Mouse (Mus musculus): ENCODE measurements at regions not wholly inside any gene's neighbourhood (a gene's known extent, or its start where the extent isn't known, plus 50 kb on each side); places are given as distances from the start of the nearest gene placed in this dataset.

DNA sequence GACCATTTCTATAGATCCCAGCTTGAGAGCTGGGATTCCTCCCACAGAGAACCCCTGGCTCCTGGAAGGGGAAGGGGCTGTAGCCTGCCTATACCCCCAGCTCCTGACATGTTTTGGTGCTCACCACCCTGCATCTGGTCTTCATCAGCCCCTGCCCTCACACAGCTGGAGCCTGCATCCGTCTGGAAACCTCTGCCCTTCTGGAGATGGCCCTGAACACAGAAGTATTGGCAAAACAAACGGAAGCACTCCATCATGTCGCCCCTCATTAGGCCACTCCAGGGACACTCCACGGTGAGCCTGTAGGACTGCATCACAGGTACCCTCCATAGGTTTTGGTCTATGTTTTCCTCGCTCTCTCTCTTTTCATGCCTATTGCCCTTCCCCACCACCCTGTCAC, 231.3 kb downstream of the Rybp start:
- Histone ChIP-seq H3K27me3 (peaks cover 31% of the 10 kb centered on the region), H3K36me3 (no peaks in the 10 kb centered on the region)

DNA sequence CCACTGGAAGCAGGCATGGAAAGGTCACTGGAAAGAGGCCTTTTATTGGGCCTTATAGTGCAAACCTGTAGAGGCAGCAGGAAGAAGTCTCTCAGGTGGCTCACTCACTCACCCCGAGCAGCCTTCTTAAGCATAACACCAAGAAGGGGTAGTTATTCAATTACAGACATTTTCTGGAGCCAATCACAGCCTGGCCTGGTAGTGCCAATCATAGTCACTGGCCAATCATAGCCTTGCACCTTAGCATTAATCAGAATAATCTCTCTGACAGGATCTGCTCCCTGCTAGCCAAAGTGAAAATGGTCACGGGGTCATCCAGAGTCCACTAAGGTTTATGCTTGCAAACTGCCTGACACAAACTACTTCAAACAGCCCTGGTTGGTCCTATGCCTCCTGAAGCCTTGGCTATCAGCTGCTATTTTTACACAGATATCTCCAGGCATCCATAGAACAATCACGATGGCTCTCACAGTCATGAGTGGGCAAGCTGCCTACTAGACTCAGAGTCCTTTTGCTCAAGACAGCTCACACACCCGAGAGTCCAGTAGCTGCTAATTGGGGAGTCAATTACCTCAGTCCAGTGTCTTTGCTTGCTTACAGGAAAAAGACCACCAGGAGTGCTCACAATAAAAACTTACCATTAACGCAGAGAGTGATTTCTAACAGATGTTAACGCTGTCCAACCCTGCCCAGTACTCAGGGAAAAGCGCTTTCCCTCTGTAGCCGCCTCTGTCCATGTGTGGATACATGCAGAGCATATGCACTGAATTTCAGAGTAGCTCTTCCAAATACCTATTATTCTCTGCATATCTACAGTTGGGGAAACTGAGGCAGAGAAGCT, 234.1 kb downstream of the Rybp start:
- Histone ChIP-seq H3K4me2 (no peak overlapping the region), H3K4me1 (replicated peaks) (no peaks in the 10 kb centered on the region), H3K9ac (no peak overlapping the region), H3K36me3 (no peaks in the 10 kb centered on the region), H3K27ac (replicated peaks) (no peak overlapping the region), H3K4me3 (no peak overlapping the region), H3K27me3 (peaks cover 45% of the 10 kb centered on the region), H3K9me3 (no peaks in the 10 kb centered on the region)
- ATAC-seq (ENCODE audit: low FRiP score, low read depth) = no peak
- WGBS = 71% methylated on average over 8 of the region's 8 CpGs

More for the DNA sequence above, 231.3 kb downstream of the Rybp start:
- Histone ChIP-seq H3K4me2 (no peak overlapping the region), H3K4me3 (no peak overlapping the region), H3K27ac (replicated peaks) (no peak overlapping the region), H3K9me3 (no peaks in the 10 kb centered on the region), H3K4me1 (replicated peaks) (peaks cover 10% of the 10 kb centered on the region; the same call in 1 of the 2 replicates), H3K9ac (no peak overlapping the region)
- no peak for ATAC-seq (ENCODE audit: low FRiP score, low read depth)
- WGBS = 65% methylated on average over 5 of the region's 5 CpGs

DNA sequence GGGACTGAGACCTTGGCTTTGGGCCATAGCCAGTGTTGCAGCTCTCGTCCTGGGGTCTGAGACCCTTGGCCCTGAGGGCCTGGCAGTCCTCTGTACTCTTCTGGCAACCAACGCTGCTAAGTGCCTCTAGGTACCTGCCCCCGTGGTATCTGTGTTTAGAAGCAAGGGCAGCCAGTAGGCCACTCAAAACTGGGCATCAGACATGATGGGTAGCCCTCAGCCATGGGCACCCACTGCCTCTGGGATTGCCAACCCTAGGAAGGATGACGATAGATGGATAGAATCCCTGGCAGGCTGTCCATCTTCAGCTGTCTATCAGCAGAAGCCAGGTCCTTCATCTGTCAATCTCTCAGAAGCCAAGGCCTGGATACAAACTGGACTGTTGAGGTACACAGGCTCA, 234.9 kb downstream of the Rybp start:
- H3K27ac ChIP-seq (replicated peaks) = no peak overlapping the region
- no peak overlapping the region for H3K4me3 ChIP-seq
- no peak overlapping the region for H3K9ac ChIP-seq
- peaks cover 49% of the 10 kb centered on the region for H3K27me3 ChIP-seq
- no peaks in the 10 kb centered on the region for H3K36me3 ChIP-seq
- 89% methylated on average over 4 of the region's 4 CpGs for WGBS
- ATAC-seq (ENCODE audit: low FRiP score, low read depth) = no peak
- H3K4me1 ChIP-seq (replicated peaks) = no peaks in the 10 kb centered on the region
- H3K4me2 ChIP-seq = no peak overlapping the region
- H3K9me3 ChIP-seq = no peaks in the 10 kb centered on the region

DNA sequence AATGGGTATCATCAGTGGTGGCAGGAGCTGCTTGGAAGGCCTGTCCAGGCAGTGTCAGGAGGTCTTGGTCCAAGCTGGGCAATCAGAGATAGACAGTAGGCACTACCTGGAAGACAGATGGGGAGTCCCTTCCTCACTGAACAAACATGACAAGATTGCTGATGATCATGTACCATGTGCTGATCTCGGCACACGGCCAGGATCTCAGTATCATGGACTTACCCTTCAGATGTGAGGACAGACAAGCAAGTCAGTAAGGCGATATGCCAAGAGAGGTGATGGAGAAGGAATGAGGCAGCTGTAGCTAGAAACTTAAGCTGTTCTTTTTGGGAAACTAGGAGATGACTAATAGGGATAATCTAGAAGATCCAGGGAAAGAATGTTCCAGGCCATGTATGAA, 238.2 kb downstream of the Rybp start:
- no peaks in the 10 kb centered on the region for H3K36me3 ChIP-seq

DNA sequence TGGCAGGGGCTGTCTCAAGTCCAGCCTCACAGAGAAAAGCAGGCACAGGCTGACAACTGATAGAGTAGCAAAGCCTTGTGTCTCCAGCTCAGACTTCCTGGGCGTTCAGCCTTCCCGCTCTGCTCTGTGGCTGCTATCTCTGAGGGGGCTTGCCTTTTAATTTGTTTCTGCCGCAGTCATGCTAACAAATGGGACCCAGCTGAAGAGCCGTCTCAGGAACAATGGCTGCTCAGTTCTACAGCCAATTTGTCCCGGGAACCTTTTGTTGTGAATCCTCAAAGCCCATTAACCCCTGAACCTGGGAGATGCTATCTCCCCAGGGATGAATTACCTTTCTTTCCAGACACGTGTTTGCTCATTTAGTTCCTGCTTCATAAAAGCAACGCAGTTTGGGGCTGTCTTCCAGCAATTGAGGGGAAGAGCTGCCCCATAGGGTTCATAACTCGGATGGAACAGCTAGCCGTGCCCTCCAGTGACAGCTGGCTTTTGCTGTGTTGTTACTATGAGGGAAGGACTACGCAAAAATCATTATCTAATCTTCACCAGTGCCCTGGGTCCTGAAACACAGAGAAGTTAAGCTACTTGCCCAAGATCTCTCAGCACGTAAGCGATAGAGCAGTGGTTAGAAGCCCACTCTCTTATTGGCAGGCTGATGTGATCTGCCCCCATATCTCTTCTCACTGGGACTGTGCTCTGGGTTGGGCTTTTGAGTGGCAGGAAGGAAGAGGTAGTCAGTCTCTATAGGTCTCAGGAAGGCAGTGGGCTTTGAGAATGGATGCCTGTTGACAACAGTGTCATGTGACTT, 240.9 kb downstream of the Rybp start:
- Histone ChIP-seq H3K27me3 (peaks cover 60% of the 10 kb centered on the region), H3K4me2 (no peak overlapping the region), H3K36me3 (no peaks in the 10 kb centered on the region), H3K9ac (no peak overlapping the region), H3K4me3 (no peak overlapping the region), H3K27ac (replicated peaks) (no peak overlapping the region), H3K4me1 (replicated peaks) (peaks cover 13% of the 10 kb centered on the region), H3K9me3 (no peaks in the 10 kb centered on the region)
- 0 out of 2 replicates have a peak, but pooled peaks have one; percentile 32 for ATAC-seq (ENCODE audit: low FRiP score, low read depth)
- 13% methylated on average over 12 of the region's 12 CpGs for WGBS

More for the DNA sequence above, 238.2 kb downstream of the Rybp start:
- no peak overlapping the region for H3K27ac ChIP-seq (replicated peaks)
- no peak for ATAC-seq (ENCODE audit: low FRiP score, low read depth)
- 92% methylated on average over 3 of the region's 3 CpGs for WGBS
- no peak overlapping the region for H3K9ac ChIP-seq
- peaks cover 13% of the 10 kb centered on the region for H3K4me1 ChIP-seq (replicated peaks)
- H3K27me3 ChIP-seq = peaks cover 50% of the 10 kb centered on the region
- H3K9me3 ChIP-seq = no peaks in the 10 kb centered on the region
- no peak overlapping the region for H3K4me2 ChIP-seq
- no peak overlapping the region for H3K4me3 ChIP-seq

DNA sequence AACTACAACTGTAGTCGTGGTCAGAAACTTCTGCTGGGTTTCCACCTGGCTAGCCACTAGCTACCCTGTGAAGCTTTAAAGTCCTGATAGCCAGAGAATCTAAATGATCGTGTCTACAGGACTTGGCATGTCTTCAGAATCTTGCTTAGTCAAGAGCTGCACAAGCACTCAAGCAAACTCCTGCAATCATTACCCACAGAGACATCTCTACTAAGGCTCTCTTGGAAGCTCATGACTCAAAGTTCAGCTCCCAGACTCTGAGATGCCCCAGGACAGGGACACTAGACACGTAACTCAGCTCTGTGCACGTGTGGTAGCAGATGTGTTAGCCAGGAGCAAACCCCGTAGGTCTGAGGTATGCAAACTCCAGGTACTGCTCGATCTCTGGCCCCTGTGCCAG, 242.2 kb downstream of the Rybp start:
- H3K4me2 ChIP-seq = no peak overlapping the region
- no peak for ATAC-seq (ENCODE audit: low FRiP score, low read depth)
- no peak overlapping the region for H3K27ac ChIP-seq (replicated peaks)
- 80% methylated on average over 6 of the region's 6 CpGs for WGBS
- H3K4me3 ChIP-seq = no peak overlapping the region
- no peak overlapping the region for H3K9ac ChIP-seq
- H3K9me3 ChIP-seq = no peaks in the 10 kb centered on the region
- peaks cover 58% of the 10 kb centered on the region for H3K27me3 ChIP-seq
- peaks cover 15% of the 10 kb centered on the region for H3K4me1 ChIP-seq (replicated peaks)
- H3K36me3 ChIP-seq = no peaks in the 10 kb centered on the region

DNA sequence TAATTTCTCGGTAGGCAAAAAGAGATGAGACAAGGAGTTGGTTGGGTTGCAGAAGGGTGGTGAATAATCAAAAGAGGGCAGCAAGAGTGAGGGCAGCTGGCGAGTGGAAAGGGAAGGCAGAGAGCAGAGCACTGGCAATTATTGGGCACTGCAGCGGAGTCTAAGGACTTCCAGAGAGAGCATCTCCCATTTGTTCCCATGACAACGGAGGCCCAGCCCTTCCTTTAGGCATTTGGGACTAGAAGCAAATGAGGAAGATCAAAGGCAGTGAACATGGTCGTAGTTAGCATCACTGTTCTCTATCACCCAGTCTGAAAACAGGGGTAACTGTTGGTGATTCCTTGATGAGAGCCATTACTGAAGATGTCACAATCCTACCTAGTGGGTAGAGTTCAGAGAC, 246.1 kb downstream of the Rybp start:
- H3K4me1 ChIP-seq (replicated peaks) = peaks cover 9% of the 10 kb centered on the region
- no peak overlapping the region for H3K27ac ChIP-seq (replicated peaks)
- H3K9me3 ChIP-seq = no peaks in the 10 kb centered on the region
- peaks cover 45% of the 10 kb centered on the region for H3K27me3 ChIP-seq
- no peak overlapping the region for H3K9ac ChIP-seq
- no peaks in the 10 kb centered on the region for H3K36me3 ChIP-seq
- no peak overlapping the region for H3K4me2 ChIP-seq
- ATAC-seq (ENCODE audit: low FRiP score, low read depth) = no peak
- no peak overlapping the region for H3K4me3 ChIP-seq
- 38% methylated on average over 5 of the region's 5 CpGs for WGBS

DNA sequence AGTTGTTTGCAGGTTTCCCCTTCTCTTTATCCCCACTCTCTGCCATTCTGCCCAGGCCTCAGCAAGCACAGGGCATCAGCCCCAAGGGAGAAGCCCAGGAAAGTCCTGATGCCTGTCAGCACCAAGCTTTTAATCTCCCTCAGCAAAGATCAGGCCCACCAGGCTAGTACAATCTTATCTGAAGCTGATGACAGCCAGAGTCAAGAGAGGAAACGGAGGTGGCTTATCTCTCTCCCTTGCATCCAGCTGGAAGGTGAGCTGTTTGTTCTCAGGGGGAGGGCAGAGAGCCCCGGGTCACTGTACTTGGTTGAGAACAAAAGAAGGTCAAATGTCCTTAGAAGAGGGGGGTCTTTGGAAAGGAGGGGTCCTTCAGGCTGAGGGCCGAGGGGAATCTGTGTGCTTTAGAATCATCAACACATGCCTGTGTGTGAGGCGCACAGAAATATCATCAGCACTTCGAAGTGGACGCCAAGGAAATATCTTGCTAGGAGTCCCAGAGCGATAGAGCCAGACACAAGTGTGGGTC, 246.8 kb downstream of the Rybp start:
- H3K4me2 ChIP-seq = no peak overlapping the region
- WGBS = 52% methylated on average over 7 of the region's 7 CpGs
- H3K27me3 ChIP-seq = peaks cover 45% of the 10 kb centered on the region

DNA sequence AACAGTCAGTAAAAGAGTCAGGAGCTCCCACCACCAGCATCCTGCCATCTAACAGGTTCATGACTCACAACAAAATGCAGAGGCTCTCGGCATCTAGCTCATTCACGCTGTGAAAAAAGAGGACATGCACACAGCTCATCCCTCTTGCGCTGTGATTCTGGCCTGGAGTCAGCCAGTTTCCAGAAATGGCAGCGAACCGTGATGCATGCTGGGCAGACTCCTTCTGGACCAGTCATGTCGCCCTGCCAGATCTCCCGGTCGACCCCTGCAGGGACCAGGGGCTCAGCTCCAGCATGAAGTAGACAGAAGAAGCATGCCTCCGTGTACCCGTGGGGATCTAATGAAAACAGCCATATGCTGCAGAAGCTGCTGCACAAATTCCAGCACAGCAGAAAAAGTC, 254.6 kb downstream of the Rybp start:
- H3K27me3 ChIP-seq = peaks cover 10% of the 10 kb centered on the region
- H3K36me3 ChIP-seq = no peaks in the 10 kb centered on the region
- H3K4me2 ChIP-seq = no peak overlapping the region
- 56% methylated on average over 10 of the region's 10 CpGs for WGBS
- H3K4me1 ChIP-seq (replicated peaks) = peaks cover 16% of the 10 kb centered on the region
- no peak overlapping the region for H3K9ac ChIP-seq
- H3K9me3 ChIP-seq = no peaks in the 10 kb centered on the region
- H3K4me3 ChIP-seq = no peak overlapping the region
- no peak overlapping the region for H3K27ac ChIP-seq (replicated peaks)
- ATAC-seq (ENCODE audit: low FRiP score, low read depth) = peak; percentile 61; the same call in 1 of the 2 replicates

More for the DNA sequence above, 246.8 kb downstream of the Rybp start:
- Histone ChIP-seq H3K9ac (no peak overlapping the region), H3K4me3 (no peak overlapping the region), H3K9me3 (no peaks in the 10 kb centered on the region), H3K27ac (replicated peaks) (no peak overlapping the region), H3K36me3 (no peaks in the 10 kb centered on the region), H3K4me1 (replicated peaks) (peaks cover 2% of the 10 kb centered on the region; the same call in 1 of the 2 replicates)
- ATAC-seq (ENCODE audit: low FRiP score, low read depth) = no peak

DNA sequence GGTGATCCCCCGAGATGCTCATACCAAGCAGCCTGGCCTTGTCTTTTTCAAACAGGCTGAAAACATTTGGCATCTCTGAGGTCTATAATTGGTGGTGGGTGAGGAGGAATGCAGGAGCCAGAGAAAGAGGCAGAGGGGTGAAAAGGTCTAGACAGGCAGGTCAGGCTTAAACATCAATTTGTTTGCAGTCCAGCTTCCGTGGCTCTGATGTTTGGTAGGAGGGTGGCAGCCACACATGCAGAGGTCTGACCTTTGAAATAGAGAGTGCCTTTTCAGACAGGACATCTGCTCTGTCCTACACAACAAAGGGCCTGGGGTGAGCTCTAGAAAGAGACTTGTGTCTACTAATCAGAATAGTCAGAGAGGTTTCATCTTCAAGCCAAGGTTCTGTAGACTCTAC, 256.8 kb downstream of the Rybp start:
- no peak overlapping the region for H3K27ac ChIP-seq (replicated peaks)

DNA sequence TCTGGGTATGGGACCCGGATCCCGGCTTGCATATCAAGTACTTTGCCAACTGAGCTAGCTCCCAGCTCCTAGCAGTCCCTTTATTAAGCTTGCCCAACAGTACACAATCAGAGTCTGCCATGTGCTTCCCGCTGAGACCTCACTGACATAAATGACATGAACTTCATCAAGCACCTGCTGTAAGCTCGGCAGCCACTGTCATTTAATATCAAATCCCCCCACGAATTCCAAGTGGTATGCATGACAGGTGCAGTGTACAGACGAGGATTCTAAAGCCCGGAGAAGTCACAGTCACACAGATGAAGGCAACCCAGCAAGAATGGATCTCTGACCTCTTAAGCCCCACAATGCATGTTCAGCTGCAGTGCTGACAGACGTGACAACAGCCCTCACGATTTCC, 257.3 kb downstream of the Rybp start:
- Histone ChIP-seq H3K9me3 (no peaks in the 10 kb centered on the region), H3K4me2 (no peak overlapping the region), H3K4me1 (replicated peaks) (peaks cover 20% of the 10 kb centered on the region), H3K27me3 (peaks cover 7% of the 10 kb centered on the region), H3K36me3 (no peaks in the 10 kb centered on the region), H3K4me3 (no peak overlapping the region), H3K9ac (no peak overlapping the region), H3K27ac (replicated peaks) (no peak overlapping the region)
- WGBS = 27% methylated on average over 9 of the region's 9 CpGs
- ATAC-seq (ENCODE audit: low FRiP score, low read depth) = no peak

More for the DNA sequence above, 256.8 kb downstream of the Rybp start:
- peaks cover 9% of the 10 kb centered on the region for H3K27me3 ChIP-seq
- H3K9me3 ChIP-seq = no peaks in the 10 kb centered on the region
- H3K9ac ChIP-seq = no peak overlapping the region
- no peak overlapping the region for H3K4me2 ChIP-seq
- ATAC-seq (ENCODE audit: low FRiP score, low read depth) = no peak
- no peaks in the 10 kb centered on the region for H3K36me3 ChIP-seq
- no peak overlapping the region for H3K4me3 ChIP-seq
- 20% methylated on average over 2 of the region's 2 CpGs for WGBS
- H3K4me1 ChIP-seq (replicated peaks) = peaks cover 18% of the 10 kb centered on the region

DNA sequence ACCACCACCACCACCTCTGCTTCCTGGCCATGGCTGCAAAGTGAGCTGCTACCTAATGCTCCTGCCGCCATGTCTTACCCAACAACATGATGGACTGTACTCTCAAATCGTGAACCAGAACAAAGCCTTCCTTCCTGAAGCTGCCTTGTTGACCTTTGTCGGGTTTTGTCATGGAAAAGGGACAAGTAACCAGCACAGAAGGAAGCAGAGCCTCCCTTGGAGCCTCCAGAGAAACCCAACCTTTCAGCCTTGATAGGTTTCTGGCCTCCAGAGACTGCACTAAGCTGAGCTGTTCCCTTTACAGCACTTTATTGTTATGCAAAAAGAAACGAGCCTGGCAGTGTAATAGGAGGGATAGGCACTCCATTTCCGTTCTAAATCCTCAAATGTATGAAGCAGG, 259.8 kb downstream of the Rybp start:
- H3K4me3 ChIP-seq = no peak overlapping the region
- no peaks in the 10 kb centered on the region for H3K36me3 ChIP-seq
- ATAC-seq (ENCODE audit: low FRiP score, low read depth) = no peak
- peaks cover 16% of the 10 kb centered on the region for H3K4me1 ChIP-seq (replicated peaks)
- no peaks in the 10 kb centered on the region; the same call in none of the 2 replicates for H3K27me3 ChIP-seq
- H3K4me2 ChIP-seq = no peak overlapping the region
- no peak overlapping the region for H3K9ac ChIP-seq
- H3K9me3 ChIP-seq = no peaks in the 10 kb centered on the region
- no peak overlapping the region for H3K27ac ChIP-seq (replicated peaks)
- WGBS = 43% methylated on average over 5 of the region's 5 CpGs
